Mouse (Mus musculus) bone marrow macrophage, adult 2 months (primary cell): ENCODE measurements around the gene Cgnl1. TPM values are rescaled to one million over a fixed set of nuclear protein-coding genes. Genes with fewer than 3 reads are reported as not detected.

Experiments
- H3K27ac ChIP-seq: 2 replicates; pipeline ENCODE4 v1.5.1; 2012; ENCODE audit warnings: low read depth, low read length; ENCODE audit not compliant: insufficient read depth
- H3K4me1 ChIP-seq: 2 replicates; pipeline ENCODE4 v1.6.1; 2012; ENCODE audit warnings: low read length; ENCODE audit not compliant: control insufficient read depth, insufficient read depth
- H3K4me3 ChIP-seq: 2 replicates; pipeline ENCODE4 v1.5.1; 2012; ENCODE audit warnings: mild to moderate bottlenecking, low read length, moderate library complexity; ENCODE audit not compliant: insufficient read depth
- CTCF ChIP-seq: IDR thresholded peaks from 2 replicates; pipeline ENCODE4 v1.5.1; 2012; ENCODE audit warnings: low read depth, mild to moderate bottlenecking, low read length, moderate library complexity
- POLR2A ChIP-seq: IDR thresholded peaks from 2 replicates; pipeline ENCODE4 v1.6.1; 2012; ENCODE audit warnings: mild to moderate bottlenecking, low read depth, low read length, borderline replicate concordance
- polyA plus RNA-seq: library from polyadenylated mRNA; stranded (reverse); fragments of >200 nt; gene quantifications from 2 replicates; pipeline ENCODE4 v1.2.4, GENCODE M21; 2012; ENCODE audit not compliant: missing spikeins, insufficient read depth, insufficient read length

Gene Cgnl1
- polyA plus RNA-seq, 1 experiment: 8.4 TPM

DNA sequence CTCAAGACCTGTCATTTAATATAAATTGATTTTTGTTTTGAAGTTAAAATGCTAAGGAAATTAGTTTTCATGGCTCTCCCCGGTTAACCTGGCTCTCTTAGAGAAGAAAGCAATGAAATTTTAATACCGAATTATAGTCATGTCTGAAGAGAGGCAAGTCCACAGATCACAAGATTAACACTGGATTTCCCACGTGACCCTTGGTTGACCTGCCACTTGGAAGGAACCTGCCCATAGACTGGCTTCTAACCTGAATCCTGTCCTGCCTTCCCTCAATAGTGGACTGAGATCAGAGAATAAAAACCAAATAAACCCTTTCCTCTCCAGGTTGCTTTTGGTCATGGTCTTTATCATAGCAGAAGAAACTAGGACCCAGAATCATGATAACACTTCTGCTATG, 73.3 kb downstream of the Cgnl1 start:
- TF ChIP-seq CTCF (no peak), POLR2A (no peak)
- H3K4me1 ChIP-seq: peaks cover 39% of the 10 kb centered on the region
- H3K27ac ChIP-seq: no peak overlapping the region
- no peak overlapping the region for H3K4me3 ChIP-seq

DNA sequence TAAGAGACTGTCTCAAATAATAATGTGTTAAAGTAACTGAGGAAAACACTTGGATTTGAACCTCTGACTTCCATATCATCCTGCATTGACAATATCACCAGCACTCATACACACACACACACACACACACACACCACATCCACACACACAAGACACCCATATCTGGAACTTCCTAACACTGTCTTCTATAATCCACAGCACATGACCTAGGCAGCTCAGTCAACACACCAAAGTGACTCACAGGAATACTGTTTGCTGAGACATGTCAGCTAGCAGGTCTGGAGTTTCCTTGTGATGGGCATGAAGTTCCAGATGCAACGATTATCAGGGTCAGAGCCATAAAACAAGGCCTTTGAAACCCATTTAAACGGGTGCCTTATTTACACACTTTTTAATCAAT, 74.2 kb downstream of the Cgnl1 start:
- H3K4me3 ChIP-seq: no peak overlapping the region
- H3K4me1 ChIP-seq: peaks cover 43% of the 10 kb centered on the region
- TF ChIP-seq POLR2A: no peak
- TF ChIP-seq CTCF: no peak
- H3K27ac ChIP-seq: no peak overlapping the region

DNA sequence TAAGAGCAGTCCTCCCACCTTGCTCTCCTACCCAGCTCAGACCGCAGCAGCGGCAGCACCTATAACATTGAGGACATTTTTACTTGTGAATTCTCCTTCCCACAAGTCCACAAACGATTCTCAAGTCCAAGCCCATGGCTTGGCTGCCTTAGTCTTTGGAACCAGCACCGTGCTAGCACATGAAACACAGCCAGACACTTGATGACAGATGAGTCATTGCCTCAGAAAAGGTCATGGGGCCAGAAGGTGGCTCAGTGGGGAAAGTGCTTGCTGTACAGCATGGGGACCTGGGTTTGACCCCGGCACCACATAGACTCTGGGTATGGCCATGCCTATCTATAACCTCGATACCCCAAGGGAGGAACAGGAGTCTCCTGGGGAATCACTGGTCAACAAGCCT, 74.6 kb downstream of the Cgnl1 start:
- TF ChIP-seq POLR2A: no peak
- TF ChIP-seq CTCF: no peak
- Histone ChIP-seq H3K27ac (no peak overlapping the region), H3K4me3 (no peak overlapping the region), H3K4me1 (peaks cover 43% of the 10 kb centered on the region)

DNA sequence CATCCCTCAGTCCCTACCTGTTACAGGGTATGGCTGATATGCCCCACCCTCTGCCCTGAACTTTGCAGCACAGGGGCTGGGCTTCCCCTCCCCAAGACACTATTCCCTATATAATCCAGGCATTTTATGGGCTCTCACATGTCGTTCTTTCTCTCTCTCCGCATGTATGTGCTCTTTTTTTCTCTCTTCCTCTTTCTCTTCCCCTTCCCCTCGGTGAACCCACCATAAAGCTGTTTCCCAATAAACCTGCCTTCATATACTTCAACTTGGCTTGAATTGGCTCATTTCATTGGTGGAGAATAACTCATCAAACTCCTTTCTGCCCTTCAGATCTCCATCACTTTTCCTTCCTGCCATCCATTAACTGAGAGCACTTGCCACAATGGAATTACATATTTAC, 76.3 kb downstream of the Cgnl1 start:
- Histone ChIP-seq H3K27ac (no peak overlapping the region), H3K4me1 (peaks cover 43% of the 10 kb centered on the region), H3K4me3 (no peak overlapping the region)
- TF ChIP-seq CTCF: no peak
- TF ChIP-seq POLR2A: no peak

DNA sequence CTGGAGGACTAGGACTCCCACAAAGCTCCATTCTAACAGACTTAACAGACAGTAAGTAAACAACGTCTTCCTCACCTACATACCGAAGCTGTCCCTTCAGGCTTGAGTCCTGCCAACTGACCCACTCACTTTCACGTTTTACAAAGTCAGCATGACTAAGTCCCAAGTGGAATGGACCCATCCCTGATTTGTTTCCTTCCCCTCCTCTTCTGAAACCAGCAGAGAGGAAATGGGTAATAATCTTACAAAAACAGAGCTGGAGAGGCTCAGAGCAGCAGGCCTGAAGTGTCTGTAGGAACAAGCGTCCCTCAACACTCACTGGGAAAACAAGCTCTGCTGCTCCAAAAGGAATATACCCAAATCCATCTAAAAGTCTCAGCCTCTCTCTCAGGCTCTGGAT, 77.2 kb downstream of the Cgnl1 start:
- peak overlapping the region; percentile 3; the same call in 1 of the 2 replicates for H3K27ac ChIP-seq
- H3K4me3 ChIP-seq: no peak overlapping the region

DNA sequence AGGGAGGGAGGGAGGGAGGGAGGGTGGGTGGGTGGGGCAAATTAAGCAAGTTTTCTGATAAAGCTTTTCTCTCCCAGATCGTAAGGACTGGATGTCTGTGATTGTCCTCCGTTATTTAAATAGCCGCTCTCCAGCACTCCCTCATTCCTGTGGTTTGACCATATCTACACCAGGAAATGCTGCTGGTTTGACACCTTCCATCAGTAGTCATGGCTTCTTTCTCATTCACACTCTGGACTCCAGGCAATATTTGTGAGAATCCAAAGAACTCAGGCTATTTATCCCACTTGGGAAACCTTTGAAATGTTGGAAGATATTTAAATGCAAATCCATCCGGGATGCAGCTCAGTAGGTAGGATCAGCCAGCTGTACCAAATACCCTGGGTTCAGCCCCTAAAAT, 77.6 kb downstream of the Cgnl1 start:
- Histone ChIP-seq H3K4me1 (peaks cover 45% of the 10 kb centered on the region), H3K27ac (no peak overlapping the region), H3K4me3 (no peak overlapping the region)
- TF ChIP-seq CTCF: no peak
- no peak for TF ChIP-seq POLR2A

More for the DNA sequence above, 77.2 kb downstream of the Cgnl1 start:
- H3K4me1 ChIP-seq: peaks cover 45% of the 10 kb centered on the region
- TF ChIP-seq CTCF (no peak), POLR2A (no peak)

DNA sequence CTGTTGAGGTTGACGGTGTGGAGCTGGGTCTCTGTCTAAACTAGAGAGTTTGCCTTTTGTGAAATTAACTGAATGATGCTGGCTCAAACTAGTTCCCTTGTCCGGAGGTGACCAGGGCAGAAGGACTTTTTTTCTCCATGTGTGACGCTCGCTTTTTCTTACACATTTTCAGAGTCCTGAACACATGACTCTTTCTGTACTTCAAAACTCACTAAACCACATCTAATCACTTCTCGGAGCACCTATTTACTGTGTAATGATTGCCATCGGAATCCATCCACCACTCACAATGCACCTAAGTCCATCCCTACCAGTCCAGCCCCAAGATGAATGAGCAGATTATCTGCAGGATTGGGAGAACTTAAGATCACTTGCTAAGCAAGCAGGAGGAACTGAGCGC, 79.2 kb downstream of the Cgnl1 start:
- no peak overlapping the region for H3K27ac ChIP-seq
- H3K4me1 ChIP-seq: peaks cover 43% of the 10 kb centered on the region
- TF ChIP-seq CTCF (no peak), POLR2A (no peak)
- no peak overlapping the region for H3K4me3 ChIP-seq

DNA sequence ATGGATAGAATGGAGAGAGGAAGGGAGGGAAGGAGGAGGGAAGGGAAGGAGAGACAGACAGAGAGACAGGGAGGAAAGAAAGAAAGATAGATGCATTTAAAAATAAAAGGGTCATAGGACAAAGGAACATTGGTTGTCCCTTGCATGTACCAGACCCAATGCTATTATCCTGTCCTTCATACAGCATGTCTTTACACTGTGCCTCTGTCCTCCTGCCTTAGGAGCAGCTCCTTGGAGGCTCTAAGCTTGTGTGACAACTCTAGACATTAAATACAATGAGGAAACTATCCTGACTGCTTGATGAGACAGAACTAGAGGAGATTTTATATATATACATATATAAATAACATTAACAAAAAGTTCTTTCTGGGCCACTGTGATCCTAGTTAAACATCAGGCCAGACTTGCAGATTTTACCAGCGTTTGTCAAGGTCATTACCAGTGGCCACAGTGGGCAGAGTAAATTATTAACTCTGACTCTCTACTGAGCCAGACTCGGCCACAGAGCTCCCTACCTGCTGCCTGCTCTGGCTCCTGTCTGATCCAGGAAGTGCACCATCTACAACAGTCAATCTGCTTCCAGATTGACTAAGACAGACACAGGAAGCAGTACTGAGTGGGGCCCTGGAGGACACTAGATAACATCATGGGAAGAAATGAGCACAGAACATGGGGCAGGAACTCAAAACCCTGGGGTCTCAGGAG, 81.9 kb downstream of the Cgnl1 start:
- Histone ChIP-seq H3K4me3 (no peak overlapping the region), H3K27ac (no peak overlapping the region), H3K4me1 (peaks cover 25% of the 10 kb centered on the region)
- TF ChIP-seq CTCF (no peak), POLR2A (no peak)

DNA sequence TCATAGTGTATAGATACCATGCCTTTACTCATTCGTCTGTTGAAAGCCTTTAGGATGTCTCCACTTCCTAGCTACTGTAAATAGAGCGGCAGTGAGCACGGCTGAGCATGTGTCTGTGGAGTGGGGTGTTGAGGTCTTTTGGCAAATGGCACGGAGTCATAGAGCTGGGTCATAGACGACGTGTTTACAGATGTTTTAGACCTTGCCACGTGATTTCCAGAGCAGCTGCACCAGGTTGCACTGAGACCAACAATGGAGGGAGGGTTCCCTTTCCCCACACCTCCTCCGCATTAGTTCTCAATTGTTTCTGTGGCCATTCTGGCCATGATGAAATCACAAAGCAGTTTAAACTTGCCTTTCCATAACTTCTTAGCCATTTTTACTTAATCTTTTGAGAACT, 84.9 kb downstream of the Cgnl1 start:
- TF ChIP-seq CTCF: no peak
- TF ChIP-seq POLR2A: no peak
- Histone ChIP-seq H3K27ac (0 out of 2 replicates have a peak overlapping the region, but pooled peaks have one; percentile 1), H3K4me1 (peaks cover 14% of the 10 kb centered on the region), H3K4me3 (no peak overlapping the region)

DNA sequence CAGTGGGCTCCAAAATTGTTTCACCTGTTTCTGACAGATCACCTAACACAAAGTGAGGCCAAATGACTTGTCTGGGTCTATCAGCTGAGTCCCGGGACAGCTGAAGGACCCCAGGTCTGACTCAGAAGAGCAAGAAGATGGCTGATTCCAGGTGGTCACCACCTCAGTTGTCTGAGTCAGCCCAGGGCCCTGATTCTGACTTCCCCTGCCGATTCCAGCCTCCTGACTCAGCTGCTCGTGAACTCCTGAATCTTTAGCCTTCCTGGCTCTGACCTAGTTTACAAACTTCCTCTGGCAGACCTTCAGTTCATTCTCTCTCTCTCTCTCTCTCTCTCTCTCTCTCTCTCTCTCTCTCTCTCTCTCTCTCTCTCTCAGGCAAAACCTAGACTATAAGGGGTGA, 86.6 kb downstream of the Cgnl1 start:
- Histone ChIP-seq H3K4me1 (peaks cover 12% of the 10 kb centered on the region), H3K27ac (no peak overlapping the region), H3K4me3 (no peak overlapping the region)
- TF ChIP-seq CTCF (no peak), POLR2A (no peak)
